Mouse (Mus musculus) midbrain, postnatal 0 days (tissue): ENCODE measurements around the gene Tigd4. TPM values are rescaled to one million over a fixed set of nuclear protein-coding genes. Genes with fewer than 3 reads are reported as not detected.

Experiments
- ATAC-seq: fragments of 200-750 bp; cut with Nextera tagmentation; 2 replicates; pipeline ENCODE4 v1.8.0; 2017; ENCODE audit warnings: moderate number of reproducible peaks, mild to moderate bottlenecking, moderate TSS enrichment, moderate library complexity; ENCODE audit not compliant: low FRiP score
- DNase-seq: peaks from one replicate; pipeline ENCODE4 v3.0.0-alpha.2; 2015; ENCODE audit warnings: low spot score
- H3K27ac ChIP-seq: fragments of 300-500 bp; sonication (generic); 2 replicates; pipeline ENCODE4 v1.5.1; 2014; ENCODE audit warnings: low read depth, mild to moderate bottlenecking, low read length, mixed read lengths
- H3K27me3 ChIP-seq: fragments of 300-500 bp; sonication (generic); 2 replicates; pipeline ENCODE4 v1.6.1; 2014; ENCODE audit warnings: low read length, control low read depth, mixed read lengths; ENCODE audit not compliant: insufficient read depth
- H3K36me3 ChIP-seq: fragments of 300-500 bp; sonication (generic); 2 replicates; pipeline ENCODE4 v1.6.1; 2014; ENCODE audit warnings: low read length, control low read depth, mixed read lengths; ENCODE audit not compliant: insufficient read depth
- H3K4me1 ChIP-seq: fragments of 300-500 bp; sonication (generic); 2 replicates; pipeline ENCODE4 v1.6.1; 2014; ENCODE audit warnings: mild to moderate bottlenecking, control low read depth, antibody characterized with exemption, low read length, mixed read lengths; ENCODE audit not compliant: insufficient read depth
- H3K4me2 ChIP-seq: fragments of 300-500 bp; sonication (generic); 2 replicates; pipeline ENCODE4 v1.6.1; 2014; ENCODE audit warnings: low read depth, mild to moderate bottlenecking, low read length, mixed read lengths; ENCODE audit not compliant: poor library complexity, severe bottlenecking
- H3K4me3 ChIP-seq: fragments of 300-500 bp; sonication (generic); 2 replicates; pipeline ENCODE4 v1.5.1; 2014; ENCODE audit warnings: low read depth, mild to moderate bottlenecking, low read length, moderate library complexity
- H3K9ac ChIP-seq: fragments of 300-500 bp; sonication (generic); replicated peaks from 2 replicates; pipeline ENCODE4 v1.6.1; 2014; ENCODE audit warnings: mild to moderate bottlenecking, low read length, moderate library complexity, mixed read lengths; ENCODE audit not compliant: poor library complexity, severe bottlenecking
- H3K9me3 ChIP-seq: fragments of 300-500 bp; sonication (generic); 2 replicates; pipeline ENCODE4 v1.6.1; 2016; ENCODE audit warnings: low read length, control low read depth
- CTCF ChIP-seq: IDR thresholded peaks from 2 replicates; pipeline ENCODE4 v1.5.1; 2016; ENCODE audit warnings: antibody characterized with exemption, mild to moderate bottlenecking
- WGBS: fragments of 180-500 bp; shearing (Covaris S2); extraction: QIAGEN DNeasy Blood & Tissue Kit; methylation state at CpG from one replicate; pipeline ENCODE4 v1.1.7; 2014; 5-methylcytosine and 5-hydroxymethylcytosine counted together
- polyA plus RNA-seq: library from polyadenylated mRNA; unstranded; fragments of >200 nt; fragmentation: Nextera tagmentation; extraction: Ambion mirVana; gene quantifications from 2 replicates; pipeline ENCODE4 v1.2.1, GENCODE M21; 2015
- total RNA-seq: library from RNA; depleted of rRNA; stranded (reverse); fragments of >200 nt; gene quantifications from 2 replicates; pipeline ENCODE4 v1.2.3, GENCODE M21; 2014

Tigd4 gene
- total and polyA plus RNA-seq, 2 experiments from 2014 or later: not detected

- H3K9ac ChIP-seq: no peak overlapping the region
- ATAC-seq (no peak), DNase-seq (no peak)
- no peaks in the 10 kb centered on the region for H3K9me3 ChIP-seq
- no peaks in the 10 kb centered on the region for H3K36me3 ChIP-seq
- TF ChIP-seq CTCF: no peak
- H3K27me3 ChIP-seq: no peaks in the 10 kb centered on the region
- no peak overlapping the region for H3K27ac ChIP-seq
- 81% methylated on average over 9 of the region's 9 CpGs for WGBS
- no peak overlapping the region for H3K4me2 ChIP-seq
- no peak overlapping the region for H3K4me3 ChIP-seq
- H3K4me1 ChIP-seq: no peaks in the 10 kb centered on the region
Observed at GRCm38 (mm10) chr3:84601870-84602495, 8.6 kb downstream of the Tigd4 start.

- Histone ChIP-seq H3K27me3 (no peaks in the 10 kb centered on the region), H3K36me3 (no peaks in the 10 kb centered on the region), H3K4me3 (no peak overlapping the region), H3K4me1 (no peaks in the 10 kb centered on the region), H3K27ac (no peak overlapping the region), H3K4me2 (no peak overlapping the region), H3K9ac (no peak overlapping the region), H3K9me3 (no peaks in the 10 kb centered on the region)
- ATAC-seq (no peak), DNase-seq (no peak)
- no peak for TF ChIP-seq CTCF
- 97% methylated on average over 2 of the region's 2 CpGs for WGBS
Observed at GRCm38 (mm10) chr3:84602759-84603158, 9.4 kb downstream of the Tigd4 start.

GRCm38 (mm10) chr3:84603212-84603611, 9.8 kb downstream of the Tigd4 start:
- H3K36me3 ChIP-seq: no peaks in the 10 kb centered on the region
- WGBS: 80% methylated on average over 9 of the region's 9 CpGs

GRCm38 (mm10) chr3:84610183-84610710, 16.9 kb downstream of the Tigd4 start:
- DNase-seq (no peak), ATAC-seq (no peak)
- no peak overlapping the region for H3K9ac ChIP-seq
- WGBS: 79% methylated on average over 9 of the region's 9 CpGs
- no peak overlapping the region for H3K4me3 ChIP-seq
- no peaks in the 10 kb centered on the region for H3K27me3 ChIP-seq
- no peak for TF ChIP-seq CTCF
- no peaks in the 10 kb centered on the region for H3K9me3 ChIP-seq
- H3K36me3 ChIP-seq: no peaks in the 10 kb centered on the region
- no peaks in the 10 kb centered on the region for H3K4me1 ChIP-seq
- no peak overlapping the region for H3K27ac ChIP-seq
- no peak overlapping the region for H3K4me2 ChIP-seq

More at GRCm38 (mm10) chr3:84603212-84603611, 9.8 kb downstream of the Tigd4 start:
- Histone ChIP-seq H3K9me3 (no peaks in the 10 kb centered on the region), H3K9ac (no peak overlapping the region), H3K4me3 (no peak overlapping the region), H3K4me1 (no peaks in the 10 kb centered on the region), H3K27ac (no peak overlapping the region), H3K4me2 (no peak overlapping the region), H3K27me3 (no peaks in the 10 kb centered on the region)
- no peak for DNase-seq
- TF ChIP-seq CTCF: no peak
- ATAC-seq: no peak

DNA sequence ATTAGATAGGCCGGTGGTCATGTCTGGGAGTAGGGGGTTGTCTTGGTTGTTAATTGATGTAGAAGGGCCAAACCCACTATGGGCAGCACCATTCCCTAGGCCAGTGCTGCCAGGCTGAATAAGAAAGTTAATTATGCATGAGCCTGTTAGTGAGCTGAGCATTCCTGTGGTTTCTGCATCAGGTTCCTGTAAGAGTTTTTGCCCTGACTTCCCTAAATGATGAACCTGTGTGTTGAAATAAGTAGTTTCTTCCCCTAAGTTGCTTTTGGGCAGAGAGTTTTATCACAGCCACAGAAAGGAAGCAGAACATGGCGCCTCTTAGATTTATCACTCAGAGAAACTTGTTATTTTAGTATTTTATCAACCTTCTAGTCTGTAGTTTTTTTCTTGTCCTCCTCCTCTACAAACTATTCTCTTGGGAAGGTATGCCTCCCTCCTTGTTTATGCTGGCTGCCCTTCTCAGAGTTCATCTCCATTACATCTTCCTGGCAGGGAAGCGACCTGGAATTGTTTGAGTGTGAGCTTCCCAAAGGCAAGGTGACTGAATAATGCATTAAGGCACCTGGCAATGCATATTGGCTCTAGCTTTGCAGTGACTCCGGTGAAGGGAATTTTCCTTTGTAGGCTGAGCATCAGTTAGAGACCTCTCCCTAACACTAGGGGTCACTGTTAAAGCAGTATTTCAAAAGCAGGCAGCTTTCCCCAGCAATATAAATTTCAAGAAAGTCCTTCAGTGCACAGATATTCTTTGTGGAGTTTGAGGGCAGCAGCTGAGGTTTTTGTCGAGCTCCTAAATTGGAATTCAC, 21.9 kb downstream of the Tigd4 start:
- no peak overlapping the region for H3K4me3 ChIP-seq
- no peaks in the 10 kb centered on the region for H3K27me3 ChIP-seq
- H3K4me1 ChIP-seq: peaks cover 4% of the 10 kb centered on the region; the same call in 1 of the 2 replicates
- peak; percentile 88 for TF ChIP-seq CTCF
- no peaks in the 10 kb centered on the region for H3K36me3 ChIP-seq
- H3K9ac ChIP-seq: no peak overlapping the region
- H3K4me2 ChIP-seq: no peak overlapping the region
- H3K9me3 ChIP-seq: no peaks in the 10 kb centered on the region
- no peak overlapping the region for H3K27ac ChIP-seq
- 33% methylated on average over 5 of the region's 5 CpGs for WGBS
- DNase-seq: peak; percentile 84
- ATAC-seq: no peak

DNA sequence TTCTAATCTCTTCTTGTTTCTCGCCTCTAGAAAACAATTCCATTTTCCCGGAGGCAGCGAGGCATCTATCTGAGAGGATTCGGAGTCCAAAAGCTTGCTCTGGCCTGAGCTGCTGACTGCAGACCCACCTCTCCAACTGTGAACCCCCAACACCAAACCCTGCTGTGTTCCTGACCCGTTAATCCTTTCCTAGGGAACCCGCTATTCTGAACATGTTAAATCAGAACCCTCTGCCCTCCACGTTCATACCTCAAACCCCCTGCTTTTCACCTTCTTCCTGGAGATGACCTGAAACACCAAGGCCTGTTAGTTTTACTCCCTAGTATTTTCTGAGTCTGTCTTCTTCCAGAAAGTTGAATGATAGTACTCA, 22.5 kb downstream of the Tigd4 start:
- no peak overlapping the region for H3K4me3 ChIP-seq
- H3K4me1 ChIP-seq: peaks cover 4% of the 10 kb centered on the region; the same call in 1 of the 2 replicates
- DNase-seq (no peak), ATAC-seq (no peak)
- H3K36me3 ChIP-seq: no peaks in the 10 kb centered on the region
- no peak for TF ChIP-seq CTCF
- no peak overlapping the region for H3K4me2 ChIP-seq
- H3K9me3 ChIP-seq: no peaks in the 10 kb centered on the region
- no peak overlapping the region for H3K9ac ChIP-seq
- no peaks in the 10 kb centered on the region for H3K27me3 ChIP-seq
- no peak overlapping the region for H3K27ac ChIP-seq
- 22% methylated on average over 7 of the region's 7 CpGs for WGBS
